Mouse (Mus musculus) lung, embryonic 14.5 days (tissue): ENCODE measurements around the gene Vmn2r71. TPM values are rescaled to one million over a fixed set of nuclear protein-coding genes. Genes with fewer than 3 reads are reported as not detected.

Experiments used
- ATAC-seq: fragments of 200-750 bp; cut with Nextera tagmentation; 2 replicates; pipeline ENCODE4 v1.8.0; 2017; ENCODE audit warnings: mild to moderate bottlenecking, moderate TSS enrichment, moderate library complexity; ENCODE audit not compliant: insufficient read depth
- DNase-seq: peaks from one replicate; pipeline ENCODE4 v3.0.0-alpha.2; 2015
- H3K27ac ChIP-seq: fragments of 300-500 bp; sonication (generic); 2 replicates; pipeline ENCODE4 v1.5.1; 2014; ENCODE audit warnings: low read depth, mild to moderate bottlenecking, moderate library complexity
- H3K27me3 ChIP-seq: fragments of 300-500 bp; sonication (generic); 2 replicates; pipeline ENCODE4 v1.6.1; 2014; ENCODE audit warnings: low read length, control low read depth; ENCODE audit not compliant: insufficient read depth
- H3K36me3 ChIP-seq: fragments of 300-500 bp; sonication (generic); 2 replicates; pipeline ENCODE4 v1.6.1; 2014; ENCODE audit warnings: control low read depth; ENCODE audit not compliant: insufficient read depth
- H3K4me1 ChIP-seq: fragments of 300-500 bp; sonication (generic); 2 replicates; pipeline ENCODE4 v1.6.1; 2014; ENCODE audit warnings: antibody characterized with exemption, control low read depth; ENCODE audit not compliant: insufficient read depth
- H3K4me2 ChIP-seq: fragments of 300-500 bp; sonication (generic); 2 replicates; pipeline ENCODE4 v1.6.1; 2014; ENCODE audit warnings: mild to moderate bottlenecking
- H3K4me3 ChIP-seq: fragments of 300-500 bp; sonication (generic); 2 replicates; pipeline ENCODE4 v1.5.1; 2014; ENCODE audit warnings: low read depth, low read length
- H3K9ac ChIP-seq: fragments of 300-500 bp; sonication (generic); 2 replicates; pipeline ENCODE4 v1.6.1; 2014
- H3K9me3 ChIP-seq: fragments of 300-500 bp; sonication (generic); 2 replicates; pipeline ENCODE4 v1.6.1; 2016; ENCODE audit warnings: low read depth, low read length, control low read depth
- CTCF ChIP-seq: IDR thresholded peaks from 2 replicates; pipeline ENCODE4 v1.5.1; 2016; ENCODE audit warnings: antibody characterized with exemption, low read depth
- WGBS: fragments of 180-500 bp; shearing (Covaris S2); extraction: QIAGEN DNeasy Blood & Tissue Kit; methylation state at CpG from one replicate; pipeline ENCODE4 v1.1.7; 2014; 5-methylcytosine and 5-hydroxymethylcytosine counted together
- polyA plus RNA-seq: library from polyadenylated mRNA; unstranded; fragments of >200 nt; fragmentation: Nextera tagmentation; extraction: Ambion mirVana; gene quantifications from 2 replicates; pipeline ENCODE4 v1.2.1, GENCODE M21; 2014

The Vmn2r71 gene
- polyA plus RNA-seq: not detected in 2 replicates

DNA sequence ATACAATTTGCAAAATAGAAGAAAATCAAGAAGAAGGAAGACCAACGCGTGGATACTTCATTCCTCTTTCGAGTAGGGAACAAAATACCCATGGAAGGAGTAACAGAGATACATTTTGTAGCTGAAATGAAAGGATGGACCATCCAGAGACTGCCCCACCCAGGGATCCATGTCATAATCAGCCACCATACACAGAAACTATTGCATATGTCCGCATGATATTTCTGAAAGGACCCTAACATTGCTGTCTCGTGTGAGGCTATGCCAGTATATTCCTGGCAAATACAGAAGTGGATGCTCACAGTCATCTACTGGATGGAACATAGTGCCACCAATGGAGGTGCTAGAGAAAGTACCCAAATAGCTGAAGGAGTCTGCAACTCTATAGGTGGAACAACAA, at the start of gene Vmn2r71:
Vmn2r71 (plus strand) TSS at position 301 of the 400 bp plus-strand sequence.
- H3K27me3 ChIP-seq: no peaks in the 10 kb centered on the region
- ATAC-seq (no peak), DNase-seq (no peak)
- no peak for TF ChIP-seq CTCF
- H3K4me2 ChIP-seq: no peak within 1 kb of the TSS
- H3K4me1 ChIP-seq: no peaks in the 10 kb centered on the region
- H3K27ac ChIP-seq: no peak within 1 kb of the TSS
- H3K9me3 ChIP-seq: 0 out of 2 replicates have a peak, but pooled peaks cover 3% of the 10 kb centered on the region
- 71% methylated on average over 5 of the region's 5 CpGs for WGBS
- H3K36me3 ChIP-seq: no peaks in the 10 kb centered on the region
- H3K9ac ChIP-seq: no peak within 1 kb of the TSS
- no peak within 1 kb of the TSS for H3K4me3 ChIP-seq

GRCm38 (mm10) chr7:85542108-85542507, 20.8 kb upstream of the Vmn2r71 start:
- TF ChIP-seq CTCF: no peak
- ATAC-seq (no peak), DNase-seq (no peak)
- 87% methylated on average over 2 of the region's 2 CpGs for WGBS
- Histone ChIP-seq H3K27me3 (no peaks in the 10 kb centered on the region), H3K4me1 (no peaks in the 10 kb centered on the region), H3K4me3 (no peak overlapping the region), H3K4me2 (no peak overlapping the region), H3K9ac (no peak overlapping the region), H3K36me3 (no peaks in the 10 kb centered on the region), H3K9me3 (peaks cover 4% of the 10 kb centered on the region; the same call in 1 of the 2 replicates), H3K27ac (no peak overlapping the region)

DNA sequence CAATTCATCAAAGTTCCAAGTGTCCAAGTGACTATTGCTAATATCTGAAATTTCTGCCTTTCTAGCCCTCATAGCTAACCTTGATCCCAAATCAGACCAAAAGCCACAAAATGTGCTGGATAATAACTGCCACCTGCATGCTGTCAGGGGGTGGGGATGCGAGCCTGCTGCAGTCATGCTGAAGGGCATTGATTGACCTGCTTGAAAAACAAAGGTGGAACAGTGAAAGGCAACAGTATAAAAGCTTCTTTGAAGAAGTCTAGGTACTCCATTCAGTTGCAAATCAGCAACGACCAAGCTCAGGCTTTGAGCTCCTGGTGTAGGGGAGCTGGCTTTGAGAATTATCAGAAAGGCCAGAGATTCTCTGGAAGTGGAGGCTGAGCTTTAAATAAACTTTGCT, 19.8 kb upstream of the Vmn2r71 start:
- no peak for ATAC-seq
- no peak for DNase-seq
- no peaks in the 10 kb centered on the region for H3K27me3 ChIP-seq
- no peak overlapping the region for H3K9ac ChIP-seq
- no peak overlapping the region for H3K4me2 ChIP-seq
- H3K4me3 ChIP-seq: no peak overlapping the region
- no peaks in the 10 kb centered on the region for H3K36me3 ChIP-seq
- H3K9me3 ChIP-seq: 0 out of 2 replicates have a peak, but pooled peaks cover 1% of the 10 kb centered on the region
- WGBS: 60% methylated on average over 2 of the region's 2 CpGs
- H3K27ac ChIP-seq: no peak overlapping the region
- TF ChIP-seq CTCF: no peak
- no peaks in the 10 kb centered on the region for H3K4me1 ChIP-seq

- Histone ChIP-seq H3K9ac (no peak within 1 kb of the TSS), H3K4me2 (no peak within 1 kb of the TSS)
Observed at GRCm38 (mm10) chr7:85569092-85569491, 6.2 kb downstream of the Vmn2r71 start, which contains the start of gene Vmn2r70. Vmn2r70 (minus strand) TSS chr7:85569192.

More at GRCm38 (mm10) chr7:85569092-85569491, 6.2 kb downstream of the Vmn2r71 start, which contains the start of gene Vmn2r70:
- no peak within 1 kb of the TSS for H3K4me3 ChIP-seq
- no peak for TF ChIP-seq CTCF
- no peaks in the 10 kb centered on the region for H3K4me1 ChIP-seq
- no peaks in the 10 kb centered on the region for H3K27me3 ChIP-seq
- no peaks in the 10 kb centered on the region for H3K36me3 ChIP-seq
- no peaks in the 10 kb centered on the region for H3K9me3 ChIP-seq
- no peak within 1 kb of the TSS for H3K27ac ChIP-seq
- 82% methylated on average over 2 of the region's 2 CpGs for WGBS
- DNase-seq (no peak), ATAC-seq (no peak)

Other genes with a start within 250 kb of the Vmn2r71 start
- not detected in 2 replicates for gene Vmn2r69, start 147.2 kb upstream of the Vmn2r71 start, polyA plus RNA-seq
- gene Vmn2r70, start 6.1 kb downstream of the Vmn2r71 start, polyA plus RNA-seq: not detected in 2 replicates
- gene Vmn2r72, start 192.0 kb downstream of the Vmn2r71 start, polyA plus RNA-seq: not detected in 2 replicates